Mouse (Mus musculus): ENCODE measurements at regions not wholly inside any gene's neighbourhood (a gene's known extent, or its start where the extent isn't known, plus 50 kb on each side); places are given as distances from the start of the nearest gene placed in this dataset.
A peak's percentile ranks its signal among the peaks of the same experiment; 100 is the strongest.

- DNase-seq = no peak
- ATAC-seq = no peak
- Histone ChIP-seq H3K4me2 (ENCODE audit: low read depth, low read length) (no peak overlapping the region), H3K36me3 (replicated peaks; ENCODE audit: insufficient read depth, low read length) (no peaks in the 10 kb centered on the region), H3K4me3 (ENCODE audit: low read depth, low read length) (no peak overlapping the region), H3K27ac (ENCODE audit: low read depth) (no peak overlapping the region), H3K9me3 (ENCODE audit: low read length) (no peaks in the 10 kb centered on the region), H3K9ac (replicated peaks) (no peak overlapping the region), H3K4me1 (ENCODE audit: insufficient read depth) (no peaks in the 10 kb centered on the region), H3K27me3 (ENCODE audit: insufficient read depth, low read length) (no peaks in the 10 kb centered on the region)
- 81% methylated on average over 6 of the region's 6 CpGs for WGBS (ENCODE audit: insufficient replicate concordance)
- TF ChIP-seq EP300 (IDR thresholded peaks at IDR 0.05; ENCODE audit: low read depth) (no peak), CTCF (IDR thresholded peaks at IDR 0.05; ENCODE audit: low read depth) (no peak)
Observed at GRCm38 (mm10) chr14:101382838-101383237, 182.7 kb upstream of the Prr30 start.

- Histone ChIP-seq H3K4me2 (ENCODE audit: low read depth, low read length) (no peak overlapping the region), H3K4me1 (ENCODE audit: insufficient read depth) (no peaks in the 10 kb centered on the region), H3K9me3 (ENCODE audit: low read length) (no peaks in the 10 kb centered on the region), H3K9ac (replicated peaks) (no peak overlapping the region), H3K27me3 (ENCODE audit: insufficient read depth, low read length) (no peaks in the 10 kb centered on the region), H3K4me3 (ENCODE audit: low read depth, low read length) (no peak overlapping the region), H3K27ac (ENCODE audit: low read depth) (no peak overlapping the region), H3K36me3 (replicated peaks; ENCODE audit: insufficient read depth, low read length) (no peaks in the 10 kb centered on the region)
- no peak for DNase-seq
- no peak for ATAC-seq
- TF ChIP-seq CTCF (IDR thresholded peaks at IDR 0.05; ENCODE audit: low read depth) = no peak
- TF ChIP-seq EP300 (IDR thresholded peaks at IDR 0.05; ENCODE audit: low read depth) = no peak
- WGBS (ENCODE audit: insufficient replicate concordance) = 55% methylated on average over 2 of the region's 2 CpGs
Observed at GRCm38 (mm10) chr14:101381943-101382342, 181.8 kb upstream of the Prr30 start.

GRCm38 (mm10) chr14:101379663-101380006, 179.5 kb upstream of the Prr30 start:
- WGBS (ENCODE audit: insufficient replicate concordance) = 33% methylated on average over 4 of the region's 4 CpGs
- H3K27me3 ChIP-seq (ENCODE audit: insufficient read depth, low read length) = 0 out of 2 replicates have a peak, but pooled peaks cover 2% of the 10 kb centered on the region
- no peak for DNase-seq
- TF ChIP-seq CTCF (IDR thresholded peaks at IDR 0.05; ENCODE audit: low read depth) (no peak), EP300 (IDR thresholded peaks at IDR 0.05; ENCODE audit: low read depth) (no peak)
- H3K4me1 ChIP-seq (ENCODE audit: insufficient read depth) = no peaks in the 10 kb centered on the region
- no peak overlapping the region for H3K4me3 ChIP-seq (ENCODE audit: low read depth, low read length)
- H3K4me2 ChIP-seq (ENCODE audit: low read depth, low read length) = no peak overlapping the region
- no peak for ATAC-seq
- H3K36me3 ChIP-seq (replicated peaks; ENCODE audit: insufficient read depth, low read length) = no peaks in the 10 kb centered on the region
- no peak overlapping the region for H3K9ac ChIP-seq (replicated peaks)
- no peak overlapping the region for H3K27ac ChIP-seq (ENCODE audit: low read depth)
- H3K9me3 ChIP-seq (ENCODE audit: low read length) = no peaks in the 10 kb centered on the region

GRCm38 (mm10) chr14:101378965-101379662, 179.0 kb upstream of the Prr30 start:
- H3K9ac ChIP-seq (replicated peaks) = no peak overlapping the region
- H3K4me2 ChIP-seq (ENCODE audit: low read depth, low read length) = no peak overlapping the region
- peak; percentile 62 for DNase-seq
- H3K36me3 ChIP-seq (replicated peaks; ENCODE audit: insufficient read depth, low read length) = no peaks in the 10 kb centered on the region
- no peaks in the 10 kb centered on the region for H3K4me1 ChIP-seq (ENCODE audit: insufficient read depth)
- no peak for TF ChIP-seq EP300 (IDR thresholded peaks at IDR 0.05; ENCODE audit: low read depth)
- TF ChIP-seq CTCF (IDR thresholded peaks at IDR 0.05; ENCODE audit: low read depth) = peak; percentile 84
- peak; percentile 45; the same call in 1 of the 2 replicates for ATAC-seq
- 0 out of 2 replicates have a peak, but pooled peaks cover 2% of the 10 kb centered on the region for H3K27me3 ChIP-seq (ENCODE audit: insufficient read depth, low read length)
- no peak overlapping the region for H3K4me3 ChIP-seq (ENCODE audit: low read depth, low read length)
- H3K9me3 ChIP-seq (ENCODE audit: low read length) = no peaks in the 10 kb centered on the region
- WGBS (ENCODE audit: insufficient replicate concordance) = 32% methylated on average over 21 of the region's 21 CpGs
- no peak overlapping the region for H3K27ac ChIP-seq (ENCODE audit: low read depth)

GRCm38 (mm10) chr14:101378545-101378944, 178.4 kb upstream of the Prr30 start:
- Histone ChIP-seq H3K4me1 (ENCODE audit: insufficient read depth) (no peaks in the 10 kb centered on the region), H3K4me3 (ENCODE audit: low read depth, low read length) (no peak overlapping the region), H3K4me2 (ENCODE audit: low read depth, low read length) (no peak overlapping the region), H3K27ac (ENCODE audit: low read depth) (no peak overlapping the region), H3K9ac (replicated peaks) (no peak overlapping the region), H3K9me3 (ENCODE audit: low read length) (no peaks in the 10 kb centered on the region), H3K36me3 (replicated peaks; ENCODE audit: insufficient read depth, low read length) (no peaks in the 10 kb centered on the region), H3K27me3 (ENCODE audit: insufficient read depth, low read length) (0 out of 2 replicates have a peak, but pooled peaks cover 2% of the 10 kb centered on the region)
- DNase-seq (no peak), ATAC-seq (no peak)
- no peak for TF ChIP-seq CTCF (IDR thresholded peaks at IDR 0.05; ENCODE audit: low read depth)
- 79% methylated on average over 8 of the region's 8 CpGs for WGBS (ENCODE audit: insufficient replicate concordance)

- Histone ChIP-seq H3K27ac (ENCODE audit: low read depth) (no peak overlapping the region), H3K36me3 (replicated peaks; ENCODE audit: insufficient read depth, low read length) (no peaks in the 10 kb centered on the region), H3K9me3 (ENCODE audit: low read length) (no peaks in the 10 kb centered on the region), H3K4me3 (ENCODE audit: low read depth, low read length) (no peak overlapping the region), H3K4me2 (ENCODE audit: low read depth, low read length) (no peak overlapping the region), H3K27me3 (ENCODE audit: insufficient read depth, low read length) (0 out of 2 replicates have a peak, but pooled peaks cover 2% of the 10 kb centered on the region), H3K9ac (replicated peaks) (no peak overlapping the region), H3K4me1 (ENCODE audit: insufficient read depth) (no peaks in the 10 kb centered on the region)
- WGBS (ENCODE audit: insufficient replicate concordance) = 80% methylated on average over 1 of the region's 1 CpGs
- ATAC-seq = no peak
- no peak for DNase-seq
- TF ChIP-seq EP300 (IDR thresholded peaks at IDR 0.05; ENCODE audit: low read depth) (no peak), CTCF (IDR thresholded peaks at IDR 0.05; ENCODE audit: low read depth) (no peak)
Observed at GRCm38 (mm10) chr14:101376690-101377089, 176.6 kb upstream of the Prr30 start.
